Mouse (Mus musculus) adrenal gland, postnatal 36 days (tissue): ENCODE measurements around the gene Rnf208. TPM values are rescaled to one million over a fixed set of nuclear protein-coding genes. Genes with fewer than 3 reads are reported as not detected.

Experiments used
- DNase-seq, 2 experiments: peaks; one replicate each; pipeline ENCODE4 v3.0.0; 2021; ENCODE audit warnings: mixed read lengths in 1 of 2
- total RNA-seq, 2 experiments: library from RNA; stranded (reverse); gene quantifications; 2 replicates each; pipeline ENCODE4 v1.2.3; 2021

The Rnf208 gene
- total RNA-seq, 2 experiments from 2014 or later, result 5.8 TPM

- no peak for DNase-seq
These were observed 17.6 kb upstream of the Rnf208 start, which contains the start of gene Tubb4b for GRCm38 (mm10) chr2:25224492-25224765. Gene Tubb4b, minus strand, starts transcription at chr2:25224702.

DNA sequence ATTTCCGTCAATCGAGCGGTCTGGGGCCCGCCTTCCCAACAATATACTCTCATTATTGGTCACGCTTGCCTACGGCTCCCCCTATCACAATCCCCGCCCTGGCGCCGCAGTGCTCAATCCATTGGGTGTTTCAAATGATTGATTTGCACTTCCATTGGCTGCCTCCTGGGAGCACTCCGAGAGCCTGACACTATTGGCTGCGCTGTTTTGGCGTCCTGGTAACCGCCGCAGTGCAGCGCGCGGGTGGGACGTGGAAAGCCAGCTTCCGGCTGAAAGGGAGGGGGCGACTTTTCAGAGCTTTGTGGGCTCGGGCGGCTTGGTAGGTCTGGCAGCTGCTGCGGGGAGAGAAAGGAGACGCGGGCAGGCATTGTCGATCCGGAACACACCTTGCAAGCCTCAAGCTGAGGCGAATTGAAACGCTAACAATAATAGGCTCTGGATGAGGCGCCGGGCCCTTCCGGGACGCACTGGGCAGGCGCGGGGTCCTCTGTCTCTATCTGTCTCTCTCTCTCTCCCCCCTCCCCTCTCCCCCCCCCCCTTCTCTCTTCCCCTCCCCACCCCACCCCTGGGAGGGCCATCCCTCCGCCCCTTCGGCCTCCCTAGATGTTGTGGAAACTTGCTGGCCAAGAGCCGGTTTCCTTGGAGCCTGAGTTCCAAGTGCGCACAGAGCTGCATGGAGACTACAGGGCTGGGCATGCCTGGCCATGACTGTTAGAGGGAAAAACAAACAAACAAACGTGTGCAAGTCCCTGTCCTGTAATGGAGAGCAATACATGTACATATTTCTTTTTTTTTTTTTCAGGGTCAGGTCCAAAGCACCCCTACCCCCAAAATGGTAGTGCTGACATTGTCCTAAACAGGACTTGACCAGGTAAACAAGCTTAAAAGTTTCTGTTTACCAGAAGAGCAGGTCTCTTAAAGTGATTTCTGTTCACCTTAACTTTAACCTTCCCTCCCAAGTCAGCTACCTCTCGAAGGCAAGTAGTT, 17.0 kb upstream of the Rnf208 start:
- DNase-seq, result peak; percentile 96 to 98

DNA sequence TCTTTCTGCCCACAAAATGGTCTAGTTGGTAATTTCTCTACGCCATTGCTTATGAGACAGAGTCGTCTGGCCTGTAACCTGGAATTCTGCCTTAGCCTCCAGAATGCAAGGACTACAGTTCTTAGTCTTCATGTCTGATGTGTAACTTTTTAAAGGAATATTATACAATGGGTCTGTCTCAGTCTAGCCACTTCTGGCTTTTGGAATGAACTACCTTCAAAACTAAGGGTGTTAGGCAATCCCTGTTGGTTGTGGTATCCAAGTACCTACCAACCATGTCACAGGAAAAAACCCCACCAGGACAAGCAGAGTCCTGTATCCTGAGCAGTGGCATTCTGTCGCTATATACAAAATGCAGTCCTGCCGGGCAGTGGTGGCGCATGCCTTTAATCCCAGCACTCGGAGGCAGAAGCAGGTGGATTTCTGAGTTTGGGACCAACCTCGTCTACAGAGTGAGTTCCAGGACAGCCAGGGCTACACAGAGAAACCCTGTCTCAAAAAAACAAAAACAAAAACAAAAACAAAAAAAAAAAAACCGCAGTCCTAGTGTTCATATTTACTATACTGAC, 16.2 kb upstream of the Rnf208 start:
- DNase-seq, result no peak

DNA sequence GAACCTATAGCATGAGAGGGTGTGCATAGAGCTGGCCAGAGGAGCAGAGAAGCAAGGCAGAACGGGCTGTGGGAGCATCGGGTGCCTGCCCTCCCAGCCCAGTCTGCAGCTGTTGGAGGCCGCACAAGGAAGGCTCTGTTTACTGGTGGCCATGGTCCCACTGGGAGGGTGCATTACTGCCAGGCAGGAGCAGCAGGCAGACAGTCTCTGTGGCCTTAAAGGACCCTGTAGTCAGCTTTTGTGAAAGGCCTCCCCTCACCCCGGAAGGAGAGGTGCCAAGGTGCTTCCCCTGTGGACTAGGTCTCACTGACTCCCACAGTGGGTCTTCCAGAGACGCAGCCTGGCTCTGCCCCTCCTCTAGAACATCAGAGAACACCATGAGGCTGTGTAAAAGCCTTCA, 15.2 kb upstream of the Rnf208 start:
- DNase-seq, result peak in 1 of 2 experiments; percentile 25

GRCm38 (mm10) chr2:25227406-25227805, 14.6 kb upstream of the Rnf208 start:
- DNase-seq, result no peak

GRCm38 (mm10) chr2:25228431-25228889, 13.6 kb upstream of the Rnf208 start:
- DNase-seq, result peak; percentile 86 to 93

GRCm38 (mm10) chr2:25228995-25229530, 13.0 kb upstream of the Rnf208 start:
- DNase-seq, result no peak

- DNase-seq, result no peak
These were observed 12.5 kb upstream of the Rnf208 start for GRCm38 (mm10) chr2:25229582-25229981.

GRCm38 (mm10) chr2:25230581-25230980, 11.5 kb upstream of the Rnf208 start:
- DNase-seq, result no peak

- no peak for DNase-seq
These were observed 11.0 kb upstream of the Rnf208 start for GRCm38 (mm10) chr2:25231038-25231437.

DNA sequence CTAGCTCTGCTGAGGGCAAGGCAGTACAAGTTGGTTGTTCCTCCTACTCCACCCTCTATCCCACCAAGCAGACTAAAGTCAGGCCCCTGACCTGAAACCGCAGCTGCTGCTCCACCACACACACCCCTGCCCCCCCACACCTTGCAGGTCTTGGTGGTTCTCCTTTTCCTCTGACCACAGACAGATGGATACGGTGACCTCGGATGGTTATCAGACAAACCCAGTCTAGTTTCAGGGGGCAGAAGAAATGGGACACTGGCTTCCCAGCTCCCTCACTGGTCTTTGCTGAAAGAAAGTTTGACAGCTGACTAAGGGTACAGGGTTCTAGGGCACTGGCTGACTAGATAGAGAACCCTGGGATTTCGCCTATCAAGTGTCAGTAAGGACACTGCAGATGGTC, 8.6 kb upstream of the Rnf208 start:
- DNase-seq, result no peak

DNA sequence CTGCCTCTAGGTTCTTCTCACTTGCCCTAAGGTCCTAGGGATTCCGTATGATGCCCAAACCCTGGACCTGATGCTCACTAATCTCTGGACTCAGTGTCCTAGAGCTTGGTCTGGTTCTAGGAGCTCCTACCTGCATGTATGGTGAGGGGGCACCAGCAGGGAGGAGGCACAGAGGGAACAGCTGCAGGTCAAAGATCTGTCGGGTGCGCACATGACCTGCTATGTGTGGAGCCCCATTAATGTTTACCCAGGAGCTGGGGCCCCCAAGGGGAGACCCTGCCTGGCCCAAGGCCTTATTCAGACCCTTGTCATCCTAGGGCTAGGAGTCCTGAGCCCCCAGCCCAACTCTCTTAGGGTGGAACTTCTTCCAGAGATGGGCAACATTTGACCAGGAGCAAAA, 8.0 kb upstream of the Rnf208 start, which contains the start of gene Slc34a3:
Gene Slc34a3, minus strand, starts transcription at position 315 of the 400 bp plus-strand sequence.
- DNase-seq, result no peak

DNA sequence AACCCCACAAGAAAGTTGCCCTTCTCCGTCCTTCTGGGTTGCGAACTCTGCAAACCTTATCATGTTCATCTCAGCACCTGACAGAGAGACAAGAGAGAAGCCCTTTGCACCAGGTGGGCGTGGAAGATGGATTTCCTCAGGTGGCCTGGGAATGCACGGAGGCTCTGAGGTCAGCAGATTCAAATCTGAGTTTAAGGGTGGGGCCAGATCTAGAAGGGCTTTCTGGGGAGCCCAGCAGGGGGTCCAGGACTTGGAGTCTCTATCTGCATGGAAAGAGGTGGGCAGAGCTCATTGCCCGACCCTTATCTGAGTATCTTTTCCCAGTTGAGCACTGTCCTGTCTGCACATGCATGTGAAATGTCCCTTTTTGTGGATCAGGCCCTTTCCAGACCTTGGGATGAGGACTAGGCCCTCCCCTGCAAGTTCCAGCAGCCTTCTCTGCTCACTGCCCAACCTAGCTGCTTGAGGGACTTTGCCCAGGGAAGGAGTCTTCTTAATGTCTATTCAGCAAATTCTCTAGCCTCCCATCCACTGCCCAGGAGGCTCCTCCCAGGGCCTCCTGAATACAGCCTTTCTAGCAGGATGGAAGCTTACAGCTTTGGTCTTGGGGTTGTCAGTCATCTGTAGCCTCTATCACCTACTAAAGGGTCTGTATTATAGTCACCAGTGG, 7.4 kb upstream of the Rnf208 start:
- DNase-seq, result no peak

DNA sequence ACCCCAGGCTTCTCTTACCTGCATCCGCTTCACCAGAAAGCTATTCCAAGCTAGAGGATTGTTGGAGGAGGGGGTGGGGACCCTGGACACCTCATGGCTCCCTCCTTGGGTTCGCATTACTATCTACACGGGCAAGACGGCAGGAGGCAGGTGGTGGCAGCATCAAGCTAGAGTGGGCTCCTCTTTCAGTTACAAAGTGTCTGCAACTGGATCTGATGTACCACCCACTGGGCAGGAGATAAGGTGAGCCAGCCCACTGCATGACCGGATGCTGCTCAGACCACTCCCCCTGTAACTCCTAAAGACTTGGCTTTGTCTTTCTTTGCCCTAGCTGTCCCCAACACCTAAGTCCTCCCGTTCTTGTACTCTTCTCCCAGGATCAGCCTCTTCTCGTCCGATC, 5.4 kb upstream of the Rnf208 start, which contains the start of gene Rnf224:
Gene Rnf224, minus strand, starts transcription at position 174 of the 400 bp plus-strand sequence.
- DNase-seq, result no peak

DNA sequence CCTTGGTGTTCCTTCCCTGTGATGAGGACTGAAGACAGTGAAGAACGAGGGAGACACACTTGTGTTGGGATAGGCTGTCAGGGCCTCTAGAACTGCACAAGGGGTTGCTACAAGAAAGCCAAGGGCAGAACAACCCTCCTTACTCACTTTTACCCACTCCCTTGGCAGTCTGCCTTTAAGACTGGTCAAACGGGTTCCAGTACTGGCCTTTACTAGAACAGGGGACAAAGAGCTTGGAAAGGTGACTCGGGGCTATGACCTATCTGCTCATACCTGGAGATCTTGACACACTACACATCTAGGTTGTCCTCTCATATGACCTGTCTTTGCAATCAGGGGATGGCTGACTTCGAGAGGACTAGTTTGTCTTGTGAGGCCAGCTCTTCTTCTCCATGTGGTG, 4.5 kb upstream of the Rnf208 start:
- DNase-seq, result no peak

GRCm38 (mm10) chr2:25238106-25238505, 3.9 kb upstream of the Rnf208 start:
- DNase-seq, result no peak

GRCm38 (mm10) chr2:25239766-25240165, 2.3 kb upstream of the Rnf208 start:
- no peak for DNase-seq

- no peak for DNase-seq
These were observed 1.7 kb upstream of the Rnf208 start for GRCm38 (mm10) chr2:25240310-25240709.

DNA sequence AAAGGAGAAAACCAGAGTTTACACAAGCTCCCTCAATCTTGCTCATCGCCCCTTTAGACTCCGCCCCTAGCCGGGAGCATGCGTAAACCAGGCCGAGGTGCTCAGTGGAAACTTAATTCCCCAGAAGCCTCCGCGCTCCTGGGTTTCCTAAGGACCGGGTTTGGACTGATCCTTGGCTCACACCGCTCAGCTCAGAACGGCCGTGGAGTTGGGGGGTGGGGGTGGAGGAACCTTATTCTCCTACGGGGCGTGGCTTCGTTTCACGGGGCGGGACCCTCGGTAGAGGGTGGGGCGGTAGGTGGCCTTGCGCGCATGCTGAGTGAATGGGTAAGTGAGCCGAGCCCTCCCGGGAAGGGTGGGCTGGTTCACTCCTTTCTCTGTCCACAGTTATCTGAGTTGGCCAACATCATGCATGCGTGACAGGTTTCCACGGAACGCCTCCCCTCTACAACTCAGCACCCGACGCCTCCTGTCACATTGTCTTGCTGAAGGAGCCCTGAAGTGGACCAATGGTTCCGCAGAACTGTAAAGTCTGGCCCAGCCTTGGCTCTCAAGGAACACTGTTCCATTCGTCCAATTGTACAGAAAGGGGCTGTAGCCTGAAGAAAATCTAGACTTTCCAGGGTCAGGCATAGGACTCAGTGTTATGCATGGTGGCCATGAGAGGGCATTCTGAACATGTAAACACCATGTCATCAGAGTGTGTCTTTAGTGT, 1.2 kb upstream of the Rnf208 start:
- peak; percentile 83 to 86 for DNase-seq

GRCm38 (mm10) chr2:25241438-25241775, 648 bp upstream of the Rnf208 start:
- DNase-seq, result no peak

DNA sequence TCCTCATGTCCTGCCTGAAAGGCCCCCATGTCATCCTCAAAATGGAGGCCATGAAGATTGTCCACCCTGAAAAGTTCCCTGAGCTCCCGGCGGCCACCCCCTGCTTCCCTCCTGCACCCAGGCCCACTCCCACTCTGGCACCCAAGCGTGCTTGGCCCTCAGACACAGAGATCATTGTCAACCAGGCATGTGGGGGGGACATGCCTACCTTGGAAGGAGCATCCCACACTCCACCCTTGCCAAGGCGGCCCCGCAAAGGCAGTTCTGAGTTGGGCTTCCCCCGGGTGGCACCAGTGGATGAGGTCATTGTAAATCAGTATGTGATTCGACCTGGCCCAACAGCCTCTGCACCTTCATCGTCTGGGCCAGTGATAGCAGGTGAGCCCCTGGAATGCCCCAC, 1.3 kb downstream of the Rnf208 start:
- DNase-seq, result no peak

DNA sequence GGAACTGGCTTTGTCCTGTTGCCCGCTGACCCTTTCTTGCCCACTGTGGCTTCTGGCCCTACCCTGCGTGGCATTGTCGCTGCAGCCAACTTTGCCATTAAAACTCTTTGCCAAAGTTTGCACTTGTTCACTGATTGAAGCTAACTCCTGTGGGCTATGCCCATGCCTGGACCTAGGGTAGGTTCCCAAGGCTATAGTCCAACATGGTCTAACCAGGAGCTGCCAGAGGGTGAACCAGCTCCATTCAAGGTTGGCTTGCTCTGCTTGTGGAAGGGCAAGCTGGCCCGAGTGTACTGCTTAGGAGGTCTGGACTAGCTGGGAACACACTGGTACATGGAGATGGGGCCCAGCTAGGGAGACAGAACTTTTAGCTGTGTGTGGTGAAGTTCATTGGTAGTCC, 2.1 kb downstream of the Rnf208 start:
- no peak for DNase-seq
